Mouse (Mus musculus): ENCODE measurements at regions not wholly inside any gene's neighbourhood (a gene's known extent, or its start where the extent isn't known, plus 50 kb on each side); places are given as distances from the start of the nearest gene placed in this dataset.

GRCm38 (mm10) chr3:52685434-52686181 is 331.4 kb downstream of the Cog6 start:
- peak; percentile 78 for DNase-seq

GRCm38 (mm10) chr3:52680824-52681388 is 336.1 kb downstream of the Cog6 start:
- DNase-seq, result no peak

GRCm38 (mm10) chr3:52676886-52677670 is 340.0 kb downstream of the Cog6 start:
- DNase-seq, result peak; percentile 68

GRCm38 (mm10) chr3:52670628-52671028 is 346.4 kb downstream of the Cog6 start:
- no peak for DNase-seq

- peak; percentile 39 for DNase-seq
These were observed 353.9 kb downstream of the Cog6 start for GRCm38 (mm10) chr3:52663161-52663602.

- DNase-seq, result peak; percentile 23
These were observed 354.7 kb downstream of the Cog6 start for GRCm38 (mm10) chr3:52662164-52662908.

- no peak for DNase-seq
These were observed 364.0 kb downstream of the Cog6 start for GRCm38 (mm10) chr3:52653006-52653405.

GRCm38 (mm10) chr3:52652476-52652870 is 364.6 kb downstream of the Cog6 start:
- DNase-seq, result no peak

GRCm38 (mm10) chr3:52651862-52652475 is 365.1 kb downstream of the Cog6 start:
- DNase-seq, result no peak

- no peak for DNase-seq
These were observed 367.0 kb downstream of the Cog6 start for GRCm38 (mm10) chr3:52650071-52650470.

GRCm38 (mm10) chr3:52648836-52649500 is 368.1 kb downstream of the Cog6 start:
- DNase-seq, result no peak

- no peak for DNase-seq
These were observed 369.1 kb downstream of the Cog6 start for GRCm38 (mm10) chr3:52647900-52648299.

- DNase-seq, result no peak
These were observed 369.8 kb downstream of the Cog6 start for GRCm38 (mm10) chr3:52647161-52647692.

- DNase-seq, result no peak
These were observed 371.9 kb downstream of the Cog6 start for GRCm38 (mm10) chr3:52645156-52645555.

GRCm38 (mm10) chr3:52644178-52645128 is 372.6 kb downstream of the Cog6 start:
- peak; percentile 41 for DNase-seq

GRCm38 (mm10) chr3:52643796-52644177 is 373.2 kb downstream of the Cog6 start:
- no peak for DNase-seq

- DNase-seq, result peak; percentile 54
These were observed 373.9 kb downstream of the Cog6 start for GRCm38 (mm10) chr3:52643100-52643551.

- DNase-seq, result peak; percentile 35
These were observed 373.4 kb downstream of the Foxo1 start for GRCm38 (mm10) chr3:52641226-52642181.
